Mouse (Mus musculus) brain, embryonic 14.5 days (tissue): Measurements from ENCODE around the gene Cnr2.

ENCODE experiments used
- CTCF ChIP-seq: fragments of 200-500 bp; IDR thresholded peaks from 2 replicates; pipeline ENCODE4 v1.5.1; 2012; ENCODE audit warnings: inconsistent platforms, mild to moderate bottlenecking, moderate library complexity, borderline replicate concordance; ENCODE audit not compliant: insufficient read depth, insufficient read length; ENCODE audit errors: extremely low read depth
- POLR2A ChIP-seq: fragments of 200-500 bp; IDR thresholded peaks from 2 replicates; pipeline ENCODE4 v1.6.1; 2012; ENCODE audit warnings: mild to moderate bottlenecking, inconsistent platforms, borderline replicate concordance; ENCODE audit not compliant: poor library complexity, insufficient read depth, insufficient read length, severe bottlenecking; ENCODE audit errors: extremely low read depth

GRCm38 (mm10) chr4:135912164-135912563, 17.0 kb downstream of the Cnr2 start:
- TF ChIP-seq CTCF = no peak
- no peak for TF ChIP-seq POLR2A
